Mouse (Mus musculus): Measurements from ENCODE around the gene Bphl.

Gene Bphl

GRCm38 (mm10) chr13:34037172-34038055, at the start of gene Bphl:
Bphl (plus strand) TSS chr13:34037597.
- DNase-seq (ENCODE audit: low read depth, low spot score), result peak; percentile 94

GRCm38 (mm10) chr13:33989625-33990024, 47.8 kb upstream of the Bphl start:
- no peak for DNase-seq (ENCODE audit: low read depth, low spot score)

- peak; percentile 71 for DNase-seq (ENCODE audit: low read depth, low spot score)
Measured at GRCm38 (mm10) chr13:33995197-33995596, 42.2 kb upstream of the Bphl start.

GRCm38 (mm10) chr13:34002058-34003006, 35.1 kb upstream of the Bphl start, which contains the start of the genes Ripk1 and Serpinb6a:
Ripk1 (plus strand) TSS chr13:34002363.
Serpinb6a (minus strand) TSS chr13:34002794.
- peak; percentile 74 for DNase-seq (ENCODE audit: low read depth, low spot score)

GRCm38 (mm10) chr13:34003058-34003457, 34.3 kb upstream of the Bphl start:
- DNase-seq (ENCODE audit: low read depth, low spot score), result no peak

- DNase-seq (ENCODE audit: low read depth, low spot score), result no peak
Measured at GRCm38 (mm10) chr13:34007234-34007633, 30.2 kb upstream of the Bphl start.

- DNase-seq (ENCODE audit: low read depth, low spot score), result no peak
Measured at GRCm38 (mm10) chr13:34016927-34017569, 20.3 kb upstream of the Bphl start.

GRCm38 (mm10) chr13:34018521-34018920, 18.9 kb upstream of the Bphl start:
- no peak for DNase-seq (ENCODE audit: low read depth, low spot score)

- no peak for DNase-seq (ENCODE audit: low read depth, low spot score)
Measured at GRCm38 (mm10) chr13:34021998-34022397, 15.4 kb upstream of the Bphl start.

GRCm38 (mm10) chr13:34032041-34032440, 5.4 kb upstream of the Bphl start:
- no peak for DNase-seq (ENCODE audit: low read depth, low spot score)

- no peak for DNase-seq (ENCODE audit: low read depth, low spot score)
Measured at GRCm38 (mm10) chr13:34035424-34035823, 2.0 kb upstream of the Bphl start.

- no peak for DNase-seq (ENCODE audit: low read depth, low spot score)
Measured at GRCm38 (mm10) chr13:34036726-34037125, 671 bp upstream of the Bphl start.

GRCm38 (mm10) chr13:34038056-34038432, 647 bp downstream of the Bphl start:
- DNase-seq (ENCODE audit: low read depth, low spot score), result no peak

GRCm38 (mm10) chr13:34038901-34039341, 1.5 kb downstream of the Bphl start:
- no peak for DNase-seq (ENCODE audit: low read depth, low spot score)

GRCm38 (mm10) chr13:34040091-34040490, 2.7 kb downstream of the Bphl start:
- no peak for DNase-seq (ENCODE audit: low read depth, low spot score)

- no peak for DNase-seq (ENCODE audit: low read depth, low spot score)
Measured at GRCm38 (mm10) chr13:34043716-34044393, 6.5 kb downstream of the Bphl start.

GRCm38 (mm10) chr13:34045511-34046249, 8.3 kb downstream of the Bphl start:
- DNase-seq (ENCODE audit: low read depth, low spot score), result no peak

- peak; percentile 71 for DNase-seq (ENCODE audit: low read depth, low spot score)
Measured at GRCm38 (mm10) chr13:34046421-34047012, 9.1 kb downstream of the Bphl start.

- DNase-seq (ENCODE audit: low read depth, low spot score), result no peak
Measured at GRCm38 (mm10) chr13:34047526-34047925, 10.1 kb downstream of the Bphl start.

GRCm38 (mm10) chr13:34050479-34050878, 13.1 kb downstream of the Bphl start:
- no peak for DNase-seq (ENCODE audit: low read depth, low spot score)

Measured in skeletal muscle tissue, adult 2 months (tissue).